Mouse (Mus musculus): ENCODE measurements around the gene Tmem88b.

DNA sequence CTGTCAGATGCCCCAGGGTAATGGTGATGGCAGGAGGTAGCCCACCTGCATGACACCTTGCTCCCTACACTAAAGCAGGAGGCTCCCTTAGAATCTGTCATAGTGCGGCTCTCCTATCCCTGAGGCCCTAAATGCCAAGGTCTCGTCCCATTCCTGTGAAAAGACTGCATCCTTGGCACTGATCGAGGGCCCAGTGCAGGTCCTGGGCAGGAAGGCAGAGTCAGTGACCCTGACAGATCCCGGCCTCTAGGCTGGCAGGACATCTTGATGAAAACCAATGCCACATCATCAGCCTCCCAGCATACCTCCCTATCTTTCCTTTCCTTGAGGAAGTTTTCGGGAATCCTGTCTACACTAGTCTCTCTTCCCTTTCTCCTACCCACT, 16.2 kb downstream of the Tmem88b start:
- TF ChIP-seq CTCF (IDR thresholded peaks at IDR 0.05; ENCODE audit: control insufficient read depth, insufficient read depth, insufficient read length) (no peak), CEBPB (IDR thresholded peaks at IDR 0.05; ENCODE audit: low read depth) (no peak), MYOD1 (IDR thresholded peaks at IDR 0.05; ENCODE audit: control insufficient read depth, insufficient read length, low read depth) (no peak), MAX (IDR thresholded peaks at IDR 0.05) (no peak)
